Mouse (Mus musculus): Measurements from ENCODE around the gene Cfap65. TPM values are rescaled to one million over a fixed set of nuclear protein-coding genes. Genes with fewer than 3 reads are reported as not detected.

The Cfap65 gene
- polyA plus RNA-seq, 2 experiments = under 0.01 TPM; not detected in 1

GRCm38 (mm10) chr1:74967962-74968580 is 32.7 kb upstream of the Cfap65 start:
- 41% methylated on average over 8 of the region's 8 CpGs for WGBS (ENCODE audit: insufficient replicate concordance)
- H3K36me3 ChIP-seq (replicated peaks; ENCODE audit: control insufficient read depth, insufficient read depth, low read depth) = no peaks in the 10 kb centered on the region
- no peak overlapping the region for H3K9ac ChIP-seq (replicated peaks)
- H3K27ac ChIP-seq = no peak overlapping the region
- no peaks in the 10 kb centered on the region for H3K27me3 ChIP-seq (ENCODE audit: control insufficient read depth, insufficient read depth, low read length)
- ATAC-seq (ENCODE audit: insufficient read depth) (no peak), DNase-seq (ENCODE audit: low read depth in 3 of 3, low spot score in 3 of 3) (no peak)
- no peak overlapping the region for H3K4me3 ChIP-seq (ENCODE audit: insufficient read depth in 1 of 2, low read depth in 2 of 2, low read length in 2 of 2)
- no peaks in the 10 kb centered on the region; a peak in 1 of 4 replicates for H3K4me1 ChIP-seq (replicated peaks; ENCODE audit: control insufficient read depth in 2 of 2, insufficient read depth in 2 of 2, low read length in 1 of 2)
- no peaks in the 10 kb centered on the region for H3K9me3 ChIP-seq (ENCODE audit: control insufficient read depth, low read length)
- no peak overlapping the region for H3K4me2 ChIP-seq (ENCODE audit: low read depth)
- no peak for TF ChIP-seq EP300 (IDR thresholded peaks at IDR 0.05; ENCODE audit: low read depth)
- TF ChIP-seq CTCF (IDR thresholded peaks at IDR 0.05; ENCODE audit: low read depth) = no peak

GRCm38 (mm10) chr1:74964494-74965215 is 29.3 kb upstream of the Cfap65 start:
- 20% methylated on average over 16 of the region's 16 CpGs for WGBS (ENCODE audit: insufficient replicate concordance)
- DNase-seq (ENCODE audit: low read depth in 3 of 3, low spot score in 3 of 3) (peak; percentile 36 to 50 (median 37)), ATAC-seq (ENCODE audit: insufficient read depth) (no peak)
- H3K36me3 ChIP-seq (replicated peaks; ENCODE audit: control insufficient read depth, insufficient read depth, low read depth) = no peaks in the 10 kb centered on the region
- H3K27ac ChIP-seq = no peak overlapping the region
- H3K4me2 ChIP-seq (ENCODE audit: low read depth) = no peak overlapping the region
- TF ChIP-seq CTCF (IDR thresholded peaks at IDR 0.05; ENCODE audit: low read depth) (peak; percentile 82), EP300 (IDR thresholded peaks at IDR 0.05; ENCODE audit: low read depth) (no peak)
- no peak overlapping the region for H3K4me3 ChIP-seq (ENCODE audit: insufficient read depth in 1 of 2, low read depth in 2 of 2, low read length in 2 of 2)
- H3K27me3 ChIP-seq (ENCODE audit: control insufficient read depth, insufficient read depth, low read length) = no peaks in the 10 kb centered on the region
- no peak overlapping the region for H3K9ac ChIP-seq (replicated peaks)
- H3K4me1 ChIP-seq (replicated peaks; ENCODE audit: control insufficient read depth in 2 of 2, insufficient read depth in 2 of 2, low read length in 1 of 2) = peaks cover 0 to 8% of the 10 kb centered on the region in 2 experiments; a peak in 2 of 4 replicates
- H3K9me3 ChIP-seq (ENCODE audit: control insufficient read depth, low read length) = no peaks in the 10 kb centered on the region

DNA sequence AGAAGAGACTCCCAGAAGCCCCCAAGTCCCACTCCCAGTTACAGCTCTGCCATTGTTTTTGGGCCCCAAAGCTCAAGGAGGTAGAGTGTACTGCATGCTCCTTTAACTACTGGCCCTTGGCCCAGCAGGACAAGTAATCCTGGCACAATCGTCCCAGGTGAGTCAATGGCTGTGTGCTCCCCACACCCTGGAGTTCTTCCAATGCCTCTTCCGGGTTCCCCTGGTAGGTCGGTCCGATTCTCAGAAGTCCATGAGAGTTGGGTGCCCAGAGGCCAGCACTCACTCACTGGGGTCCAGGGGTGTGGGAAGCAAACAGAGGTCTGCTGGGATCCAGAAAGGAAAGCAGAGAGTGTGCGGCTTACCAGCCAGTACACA is 27.4 kb upstream of the Cfap65 start:
- no peak for TF ChIP-seq CTCF (IDR thresholded peaks at IDR 0.05; ENCODE audit: low read depth)
- no peak for TF ChIP-seq EP300 (IDR thresholded peaks at IDR 0.05; ENCODE audit: low read depth)
- 0 out of 2 replicates have a peak overlapping the region, but pooled peaks have one; percentile 1 for H3K4me2 ChIP-seq (ENCODE audit: low read depth)
- H3K36me3 ChIP-seq (replicated peaks; ENCODE audit: control insufficient read depth, insufficient read depth, low read depth) = no peaks in the 10 kb centered on the region
- 59% methylated on average over 5 of the region's 5 CpGs for WGBS (ENCODE audit: insufficient replicate concordance)
- no peak overlapping the region for H3K9ac ChIP-seq (replicated peaks)
- no peak for DNase-seq (ENCODE audit: low read depth in 3 of 3, low spot score in 3 of 3)
- ATAC-seq (ENCODE audit: insufficient read depth) = no peak
- peaks cover 0 to 8% of the 10 kb centered on the region in 2 experiments; a peak in 2 of 4 replicates for H3K4me1 ChIP-seq (replicated peaks; ENCODE audit: control insufficient read depth in 2 of 2, insufficient read depth in 2 of 2, low read length in 1 of 2)
- no peaks in the 10 kb centered on the region for H3K27me3 ChIP-seq (ENCODE audit: control insufficient read depth, insufficient read depth, low read length)
- no peak overlapping the region for H3K4me3 ChIP-seq (ENCODE audit: insufficient read depth in 1 of 2, low read depth in 2 of 2, low read length in 2 of 2)
- H3K9me3 ChIP-seq (ENCODE audit: control insufficient read depth, low read length) = no peaks in the 10 kb centered on the region
- no peak overlapping the region for H3K27ac ChIP-seq

DNA sequence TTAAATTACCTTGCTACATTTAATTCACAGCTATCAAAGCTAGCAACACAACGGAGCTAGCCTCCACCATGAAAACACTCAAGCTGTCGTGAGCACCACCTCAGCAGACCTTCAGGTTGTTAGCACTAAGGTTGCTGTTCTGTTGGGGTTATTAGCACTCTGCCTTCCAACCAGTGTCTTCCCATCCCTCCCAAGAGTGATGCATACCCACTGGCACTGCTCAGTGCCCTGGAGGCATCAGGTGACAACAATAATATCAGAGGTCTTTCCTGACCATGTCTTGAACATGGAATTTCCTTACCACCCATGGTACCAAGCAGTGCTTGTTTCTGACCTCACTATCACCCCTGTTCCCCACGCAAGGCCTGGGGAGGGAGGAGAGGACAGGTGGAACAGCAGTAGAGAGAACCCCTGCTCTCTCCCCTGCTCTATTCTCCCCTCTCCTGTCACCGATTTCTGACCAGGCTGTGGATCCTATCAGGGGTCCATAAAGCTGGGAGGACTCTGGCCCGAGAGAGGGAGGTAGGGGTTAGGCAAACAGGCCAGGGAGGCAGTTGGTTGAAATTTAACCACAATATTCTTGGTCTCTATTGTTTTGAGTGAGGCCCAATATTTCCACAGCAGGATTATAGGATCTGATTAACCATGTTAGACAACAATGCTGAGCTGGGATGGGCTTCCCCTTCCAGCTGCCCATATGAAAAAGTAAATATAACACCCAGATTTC is 26.9 kb upstream of the Cfap65 start:
- H3K4me3 ChIP-seq (ENCODE audit: insufficient read depth in 1 of 2, low read depth in 2 of 2, low read length in 2 of 2) = no peak overlapping the region
- no peaks in the 10 kb centered on the region for H3K27me3 ChIP-seq (ENCODE audit: control insufficient read depth, insufficient read depth, low read length)
- H3K9ac ChIP-seq (replicated peaks) = no peak overlapping the region
- DNase-seq (ENCODE audit: low read depth in 3 of 3, low spot score in 3 of 3) = no peak
- H3K36me3 ChIP-seq (replicated peaks; ENCODE audit: control insufficient read depth, insufficient read depth, low read depth) = no peaks in the 10 kb centered on the region
- no peak for TF ChIP-seq EP300 (IDR thresholded peaks at IDR 0.05; ENCODE audit: low read depth)
- TF ChIP-seq CTCF (IDR thresholded peaks at IDR 0.05; ENCODE audit: low read depth) = no peak
- peak overlapping the region; percentile 44; the same call in 1 of the 2 replicates for H3K27ac ChIP-seq
- peak; percentile 28; the same call in 1 of the 2 replicates for ATAC-seq (ENCODE audit: insufficient read depth)
- peaks cover 0 to 8% of the 10 kb centered on the region in 2 experiments; a peak in 2 of 4 replicates for H3K4me1 ChIP-seq (replicated peaks; ENCODE audit: control insufficient read depth in 2 of 2, insufficient read depth in 2 of 2, low read length in 1 of 2)
- H3K4me2 ChIP-seq (ENCODE audit: low read depth) = peak overlapping the region; percentile 24; the same call in 1 of the 2 replicates
- no peaks in the 10 kb centered on the region for H3K9me3 ChIP-seq (ENCODE audit: control insufficient read depth, low read length)
- 39% methylated on average over 5 of the region's 5 CpGs for WGBS (ENCODE audit: insufficient replicate concordance)

All from liver, embryonic 14.5 days (tissue).